Mouse (Mus musculus) spleen, adult 2 months (tissue): ENCODE data around the gene Zfp972.
"Not testable (repeated sequence)": the region's sequence is repeated elsewhere in the genome, so short reads cannot be mapped to it uniquely, and the experiment has no call there.

ENCODE experiments used
- CTCF ChIP-seq: fragments of 200-500 bp; IDR thresholded peaks from 2 replicates; pipeline ENCODE4 v1.5.1; 2011; ENCODE audit warnings: mild to moderate bottlenecking, inconsistent platforms; ENCODE audit not compliant: insufficient read depth, insufficient read length, insufficient replicate concordance; ENCODE audit errors: extremely low read depth
- POLR2A ChIP-seq: fragments of 200-500 bp; IDR thresholded peaks from 2 replicates; pipeline ENCODE4 v1.6.1; 2011; ENCODE audit warnings: low read depth, low read length, inconsistent platforms

GRCm38 (mm10) chr2:177957145-177957544 is 31.7 kb upstream of the Zfp972 start, which contains the start of gene Gm14326:
- not testable (repeated sequence) for TF ChIP-seq POLR2A, CTCF
